Mouse (Mus musculus): ENCODE results near the gene Rbpjl. TPM values are rescaled to one million over a fixed set of nuclear protein-coding genes. Genes with fewer than 3 reads are reported as not detected.

The Rbpjl gene
- total and polyA plus RNA-seq, 2 experiments: 0.18 TPM; not detected in 1

- Histone ChIP-seq H3K27me3 (ENCODE audit: control insufficient read depth, insufficient read depth, low read length) (no peaks in the 10 kb centered on the region), H3K36me3 (ENCODE audit: control insufficient read depth, insufficient read depth, low read length) (peaks cover 4% of the 10 kb centered on the region; the same call in 1 of the 2 replicates), H3K9ac (ENCODE audit: low read depth, low read length) (peak within 1 kb of the TSS; percentile 89), H3K4me3 (ENCODE audit: insufficient read depth, low read depth, low read length) (peak within 1 kb of the TSS; percentile 95), H3K4me1 (ENCODE audit: control insufficient read depth, insufficient read depth, low read length) (peaks cover 18% of the 10 kb centered on the region), H3K79me2 (ENCODE audit: control insufficient read depth, insufficient read depth, low read length) (peaks cover 6% of the 10 kb centered on the region; the same call in 1 of the 2 replicates), H3K27ac (replicated peaks; ENCODE audit: insufficient read depth, low read depth, low read length) (peak within 1 kb of the TSS; percentile 90)
- DNase-seq (ENCODE audit: extremely low read depth, low read depth, low spot score): peak; percentile 95
- WGBS: under 1% methylated on average over 79 of the region's 79 CpGs
- TF ChIP-seq CTCF (IDR thresholded peaks at IDR 0.05; ENCODE audit: low read depth, low read length) (peak; percentile 64), POLR2A (IDR thresholded peaks at IDR 0.05; ENCODE audit: extremely low read depth, insufficient read depth, low read length) (peak; percentile 67)
Measured at GRCm38 (mm10) chr2:164460745-164461551, 58.0 kb downstream of the Rbpjl start, which contains the start of gene Gm20458. TSS of gene Gm20458 (plus strand) at chr2:164460967.

Other genes starting within 250 kb of the Rbpjl start
- not detected in 2 replicates for gene Kcns1, start 232.0 kb upstream of the Rbpjl start, total RNA-seq (2014; rRNA removed)
- gene Kcns1, start 232.0 kb upstream of the Rbpjl start, polyA plus RNA-seq (2012; rRNA removed): not detected in 2 replicates
- not detected in 2 replicates for gene Wfdc5, start 220.4 kb upstream of the Rbpjl start, total RNA-seq (2014; rRNA removed)
- gene Wfdc5, start 220.4 kb upstream of the Rbpjl start, polyA plus RNA-seq (2012; rRNA removed): not detected in 2 replicates
- gene Wfdc12, start 212.5 kb upstream of the Rbpjl start, total RNA-seq (2014; rRNA removed): not detected in 2 replicates
- gene Wfdc12, start 212.5 kb upstream of the Rbpjl start, polyA plus RNA-seq (2012; rRNA removed): not detected in 2 replicates
- not detected in 2 replicates for gene Wfdc15a, start 203.0 kb upstream of the Rbpjl start, total RNA-seq (2014; rRNA removed)
- gene Wfdc15a, start 203.0 kb upstream of the Rbpjl start, polyA plus RNA-seq (2012; rRNA removed): not detected in 2 replicates
- gene Wfdc15b, start 181.5 kb upstream of the Rbpjl start, total RNA-seq (2014; rRNA removed): 0.28 TPM in 1 of 2 replicates, not detected in the other
- 0.24 TPM in 1 of 2 replicates, not detected in the other for gene Wfdc15b, start 181.5 kb upstream of the Rbpjl start, polyA plus RNA-seq (2012; rRNA removed)
- gene Svs2, start 164.7 kb upstream of the Rbpjl start, total RNA-seq (2014; rRNA removed): not detected in 2 replicates
- gene Svs2, start 164.7 kb upstream of the Rbpjl start, polyA plus RNA-seq (2012; rRNA removed): not detected in 2 replicates
- gene Svs3b, start 146.5 kb upstream of the Rbpjl start, total RNA-seq (2014; rRNA removed): not detected in 2 replicates
- not detected in 2 replicates for gene Svs3b, start 146.5 kb upstream of the Rbpjl start, polyA plus RNA-seq (2012; rRNA removed)
- gene Svs4, start 124.7 kb upstream of the Rbpjl start, total RNA-seq (2014; rRNA removed): not detected in 2 replicates
- not detected in 2 replicates for gene Svs4, start 124.7 kb upstream of the Rbpjl start, polyA plus RNA-seq (2012; rRNA removed)
- gene Svs3a, start 113.9 kb upstream of the Rbpjl start, total RNA-seq (2014; rRNA removed): not detected in 2 replicates
- gene Svs3a, start 113.9 kb upstream of the Rbpjl start, polyA plus RNA-seq (2012; rRNA removed): not detected in 2 replicates
- gene Svs6, start 86.4 kb upstream of the Rbpjl start, total RNA-seq (2014; rRNA removed): not detected in 2 replicates
- not detected in 2 replicates for gene Svs6, start 86.4 kb upstream of the Rbpjl start, polyA plus RNA-seq (2012; rRNA removed)
- gene Svs5, start 70.4 kb upstream of the Rbpjl start, total RNA-seq (2014; rRNA removed): not detected in 2 replicates
- gene Svs5, start 70.4 kb upstream of the Rbpjl start, polyA plus RNA-seq (2012; rRNA removed): not detected in 2 replicates
- 0.94 and 1.4 TPM in 2 replicates for gene Slpi, start 14.0 kb upstream of the Rbpjl start, total RNA-seq (2014; rRNA removed)
- 4.5 and 5.7 TPM in 2 replicates for gene Slpi, start 14.0 kb upstream of the Rbpjl start, polyA plus RNA-seq (2012; rRNA removed)
- 0.07 and 0.09 TPM in 2 replicates for gene Matn4, start 2.0 kb downstream of the Rbpjl start, total RNA-seq (2014; rRNA removed)
- 0.04 and 0.05 TPM in 2 replicates for gene Matn4, start 2.0 kb downstream of the Rbpjl start, polyA plus RNA-seq (2012; rRNA removed)
- 511 and 573 TPM in 2 replicates for gene Sdc4, start 40.7 kb downstream of the Rbpjl start, total RNA-seq (2014; rRNA removed)
- 178 and 182 TPM in 2 replicates for gene Sdc4, start 40.7 kb downstream of the Rbpjl start, polyA plus RNA-seq (2012; rRNA removed)
- gene Sys1, start 53.8 kb downstream of the Rbpjl start, total RNA-seq (2014; rRNA removed): 33.7 and 40.9 TPM in 2 replicates
- 145 and 157 TPM in 2 replicates for gene Sys1, start 53.8 kb downstream of the Rbpjl start, polyA plus RNA-seq (2012; rRNA removed)
- 0.46 TPM in 1 of 2 replicates, not detected in the other for gene Gm20458, start 57.8 kb downstream of the Rbpjl start, total RNA-seq (2014; rRNA removed)
- gene Gm20458, start 57.8 kb downstream of the Rbpjl start, polyA plus RNA-seq (2012; rRNA removed): 11.7 and 14.2 TPM in 2 replicates
- gene Trp53tg5, start 70.6 kb downstream of the Rbpjl start, total RNA-seq (2014; rRNA removed): not detected in 2 replicates
- gene Trp53tg5, start 70.6 kb downstream of the Rbpjl start, polyA plus RNA-seq (2012; rRNA removed): not detected in 2 replicates
- gene Dbndd2, start 83.0 kb downstream of the Rbpjl start, total RNA-seq (2014; rRNA removed): 8.1 and 10.1 TPM in 2 replicates
- 7.6 and 9.5 TPM in 2 replicates for gene Dbndd2, start 83.0 kb downstream of the Rbpjl start, polyA plus RNA-seq (2012; rRNA removed)
- 7.5 and 14.2 TPM in 2 replicates for gene Pigt, start 94.4 kb downstream of the Rbpjl start, total RNA-seq (2014; rRNA removed)
- 56.7 and 63.7 TPM in 2 replicates for gene Pigt, start 94.4 kb downstream of the Rbpjl start, polyA plus RNA-seq (2012; rRNA removed)
- 4.6 and 8.5 TPM in 2 replicates for gene Wfdc2, start 159.3 kb downstream of the Rbpjl start, total RNA-seq (2014; rRNA removed)
- 9.9 and 18.9 TPM in 2 replicates for gene Wfdc2, start 159.3 kb downstream of the Rbpjl start, polyA plus RNA-seq (2012; rRNA removed)
- gene Spint3, start 170.3 kb downstream of the Rbpjl start, total RNA-seq (2014; rRNA removed): not detected in 2 replicates
- not detected in 2 replicates for gene Spint3, start 170.3 kb downstream of the Rbpjl start, polyA plus RNA-seq (2012; rRNA removed)
- gene Wfdc6a, start 182.3 kb downstream of the Rbpjl start, total RNA-seq (2014; rRNA removed): not detected in 2 replicates
- gene Wfdc6a, start 182.3 kb downstream of the Rbpjl start, polyA plus RNA-seq (2012; rRNA removed): 0.11 TPM in 1 of 2 replicates, not detected in the other
- gene Eppin, start 190.5 kb downstream of the Rbpjl start, total RNA-seq (2014; rRNA removed): not detected in 2 replicates
- not detected in 2 replicates for gene Eppin, start 190.5 kb downstream of the Rbpjl start, polyA plus RNA-seq (2012; rRNA removed)
- not detected in 2 replicates for gene Wfdc6b, start 210.4 kb downstream of the Rbpjl start, total RNA-seq (2014; rRNA removed)
- not detected in 2 replicates for gene Wfdc6b, start 210.4 kb downstream of the Rbpjl start, polyA plus RNA-seq (2012; rRNA removed)
- gene Wfdc8, start 210.5 kb downstream of the Rbpjl start, total RNA-seq (2014; rRNA removed): not detected in 2 replicates
- gene Wfdc8, start 210.5 kb downstream of the Rbpjl start, polyA plus RNA-seq (2012; rRNA removed): not detected in 2 replicates
- gene Wfdc16, start 235.7 kb downstream of the Rbpjl start, total RNA-seq (2014; rRNA removed): not detected in 2 replicates
- 0.07 TPM in 1 of 2 replicates, not detected in the other for gene Wfdc16, start 235.7 kb downstream of the Rbpjl start, polyA plus RNA-seq (2012; rRNA removed)

All from liver, adult 2 months (tissue).